Comparison of ENCODE assay signal across 1 mouse cellular context in the genomic region with DNA sequence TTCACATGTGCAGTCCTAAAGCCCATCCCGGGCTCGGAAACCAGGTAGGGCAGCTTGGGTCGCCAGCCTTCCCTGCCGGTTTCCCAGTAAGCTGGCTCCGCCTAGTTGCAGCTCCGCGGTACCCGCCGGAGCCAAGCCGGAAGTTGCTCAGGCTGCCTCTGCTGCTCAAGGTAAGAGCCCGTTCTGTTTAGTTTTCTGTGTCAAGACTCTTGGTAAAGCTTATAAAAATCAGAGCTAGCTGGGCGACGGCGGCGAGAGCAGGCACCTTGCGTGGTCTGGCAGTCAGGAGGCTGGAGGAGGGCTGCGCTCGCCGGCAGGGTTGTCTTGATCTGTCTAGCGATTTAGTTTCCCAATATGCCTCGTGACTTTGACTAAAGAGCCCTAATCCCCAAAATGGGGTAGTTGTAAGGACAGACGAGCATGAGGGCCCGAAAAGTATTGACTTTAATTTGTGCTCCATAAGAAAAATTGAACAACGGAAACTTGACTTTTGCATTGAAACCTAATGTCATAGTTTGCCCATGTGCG.
A peak's percentile ranks its signal among the peaks of the same experiment; 100 is the strongest.
TF ChIP-seq lines count a peak whose summit lies in the region.

No protein-coding gene starts in this region.

TF ChIP-seq in CH12.LX, 34 proteins besides CTCF, POLR2A, EP300 and RAD21 (continued from another document):
- TF ChIP-seq UBTF (IDR thresholded peaks at IDR 0.05; ENCODE audit: low read depth, low read length) (peak; percentile 57; the same call in 1 of the 2 replicates), TBP (conservative IDR thresholded peaks at IDR 0.05; ENCODE audit: low read depth, low read length) (0 out of 2 replicates have a peak, but pooled peaks have one; percentile 64), SIN3A (IDR thresholded peaks at IDR 0.05; ENCODE audit: low read length) (peak; percentile 71), SMC3 (IDR thresholded peaks at IDR 0.05; ENCODE audit: low read depth, low read length) (no peak), CHD2 (IDR thresholded peaks at IDR 0.05; ENCODE audit: low read length) (no peak), MYC (IDR thresholded peaks at IDR 0.05; ENCODE audit: low read depth, low read length) (peak; percentile 77; the same call in 1 of the 2 replicates), MXI1 (IDR thresholded peaks at IDR 0.05; ENCODE audit: low read depth, low read length) (peak; percentile 87), MAFK (IDR thresholded peaks at IDR 0.05; ENCODE audit: insufficient replicate concordance, low read length) (no peak), POLR2AphosphoS2 (IDR thresholded peaks at IDR 0.05; ENCODE audit: low read depth, low read length) (peak; percentile 48; the same call in 1 of the 2 replicates), NELFE (IDR thresholded peaks at IDR 0.05; ENCODE audit: low read depth, low read length) (peak; percentile 69; the same call in 1 of the 2 replicates), ELF1 (IDR thresholded peaks at IDR 0.05; ENCODE audit: low read depth, low read length) (peak; percentile 87)
TF ChIP-seq in CH12.LX: peak in this region for 11.
